Mouse (Mus musculus): ENCODE data around the gene Sgip1. TPM values are rescaled to one million over a fixed set of nuclear protein-coding genes. Genes with fewer than 3 reads are reported as not detected.

The Sgip1 gene
- total and polyA plus RNA-seq, 3 experiments: 0.33 TPM; not detected in 2

GRCm38 (mm10) chr4:102964174-102964573, 223.1 kb downstream of the Sgip1 start:
- peaks cover 27% of the 10 kb centered on the region for H3K9me3 ChIP-seq (replicated peaks)
- H3K4me1 ChIP-seq (ENCODE audit: insufficient read depth, low read depth, low read length): no peaks in the 10 kb centered on the region
- no peak overlapping the region for H3K4me3 ChIP-seq (ENCODE audit: low read depth, low read length)
- TF ChIP-seq POLR2AphosphoS5 (IDR thresholded peaks at IDR 0.05; ENCODE audit: insufficient replicate concordance, low read depth, low read length): no peak
- TF ChIP-seq CTCF (IDR thresholded peaks at IDR 0.05; ENCODE audit: low read depth, low read length): no peak
- TF ChIP-seq GATA1 (IDR thresholded peaks at IDR 0.05; ENCODE audit: borderline replicate concordance, low read length): no peak
- ATAC-seq (ENCODE audit: extremely low read depth, insufficient number of reproducible peaks, low FRiP score, poor library complexity, severe bottlenecking) (no peak), DNase-seq (ENCODE audit: low spot score) (no peak)
- H3K36me3 ChIP-seq (replicated peaks): no peaks in the 10 kb centered on the region
- no peaks in the 10 kb centered on the region for H3K27me3 ChIP-seq (ENCODE audit: insufficient read depth, low read length)

- Histone ChIP-seq H3K36me3 (replicated peaks) (no peaks in the 10 kb centered on the region), H3K27me3 (ENCODE audit: insufficient read depth, low read length) (no peaks in the 10 kb centered on the region), H3K9me3 (replicated peaks) (peaks cover 25% of the 10 kb centered on the region), H3K4me1 (ENCODE audit: insufficient read depth, low read depth, low read length) (no peaks in the 10 kb centered on the region), H3K4me3 (ENCODE audit: low read depth, low read length) (no peak overlapping the region)
- DNase-seq (ENCODE audit: low spot score) (no peak), ATAC-seq (ENCODE audit: extremely low read depth, insufficient number of reproducible peaks, low FRiP score, poor library complexity, severe bottlenecking) (no peak)
- TF ChIP-seq POLR2AphosphoS5 (IDR thresholded peaks at IDR 0.05; ENCODE audit: insufficient replicate concordance, low read depth, low read length) (no peak), TAL1 (conservative IDR thresholded peaks at IDR 0.05; ENCODE audit: low read depth, low read length) (no peak)
These were observed 226.7 kb downstream of the Sgip1 start for GRCm38 (mm10) chr4:102967811-102968210.

GRCm38 (mm10) chr4:102969599-102969998, 228.5 kb downstream of the Sgip1 start:
- Histone ChIP-seq H3K4me3 (ENCODE audit: low read depth, low read length) (no peak overlapping the region), H3K36me3 (replicated peaks) (no peaks in the 10 kb centered on the region), H3K4me1 (ENCODE audit: insufficient read depth, low read depth, low read length) (no peaks in the 10 kb centered on the region), H3K27me3 (ENCODE audit: insufficient read depth, low read length) (no peaks in the 10 kb centered on the region), H3K9me3 (replicated peaks) (peaks cover 20% of the 10 kb centered on the region)
- no peak for TF ChIP-seq POLR2AphosphoS5 (IDR thresholded peaks at IDR 0.05; ENCODE audit: insufficient replicate concordance, low read depth, low read length)
- no peak for TF ChIP-seq CTCF (IDR thresholded peaks at IDR 0.05; ENCODE audit: low read depth, low read length)
- TF ChIP-seq GATA1 (IDR thresholded peaks at IDR 0.05; ENCODE audit: borderline replicate concordance, low read length): no peak
- ATAC-seq (ENCODE audit: extremely low read depth, insufficient number of reproducible peaks, low FRiP score, poor library complexity, severe bottlenecking) (no peak), DNase-seq (ENCODE audit: low spot score) (no peak)

- Histone ChIP-seq H3K9me3 (replicated peaks) (peaks cover 12% of the 10 kb centered on the region), H3K4me1 (ENCODE audit: insufficient read depth, low read depth, low read length) (no peaks in the 10 kb centered on the region), H3K4me3 (ENCODE audit: low read depth, low read length) (no peak overlapping the region), H3K27me3 (ENCODE audit: insufficient read depth, low read length) (no peaks in the 10 kb centered on the region), H3K36me3 (replicated peaks) (no peaks in the 10 kb centered on the region)
- ATAC-seq (ENCODE audit: extremely low read depth, insufficient number of reproducible peaks, low FRiP score, poor library complexity, severe bottlenecking) (no peak), DNase-seq (ENCODE audit: low spot score) (no peak)
- TF ChIP-seq GATA1 (IDR thresholded peaks at IDR 0.05; ENCODE audit: borderline replicate concordance, low read length): no peak
- TF ChIP-seq POLR2AphosphoS5 (IDR thresholded peaks at IDR 0.05; ENCODE audit: insufficient replicate concordance, low read depth, low read length): no peak
- TF ChIP-seq TAL1 (conservative IDR thresholded peaks at IDR 0.05; ENCODE audit: low read depth, low read length): no peak
- TF ChIP-seq CTCF (IDR thresholded peaks at IDR 0.05; ENCODE audit: low read depth, low read length): no peak
- no peak for TF ChIP-seq GATA2 (IDR thresholded peaks at IDR 0.05; ENCODE audit: borderline replicate concordance, low read depth, low read length)
These were observed 230.1 kb downstream of the Sgip1 start for GRCm38 (mm10) chr4:102971159-102971558.

- ATAC-seq (ENCODE audit: extremely low read depth, insufficient number of reproducible peaks, low FRiP score, poor library complexity, severe bottlenecking): no peak
- Histone ChIP-seq H3K36me3 (replicated peaks) (no peaks in the 10 kb centered on the region), H3K9me3 (replicated peaks) (peaks cover 9% of the 10 kb centered on the region), H3K4me1 (ENCODE audit: insufficient read depth, low read depth, low read length) (no peaks in the 10 kb centered on the region), H3K27me3 (ENCODE audit: insufficient read depth, low read length) (no peaks in the 10 kb centered on the region), H3K4me3 (ENCODE audit: low read depth, low read length) (no peak overlapping the region)
- TF ChIP-seq TAL1 (conservative IDR thresholded peaks at IDR 0.05; ENCODE audit: low read depth, low read length) (no peak), CTCF (IDR thresholded peaks at IDR 0.05; ENCODE audit: low read depth, low read length) (no peak), GATA2 (IDR thresholded peaks at IDR 0.05; ENCODE audit: borderline replicate concordance, low read depth, low read length) (no peak), GATA1 (IDR thresholded peaks at IDR 0.05; ENCODE audit: borderline replicate concordance, low read length) (no peak), POLR2AphosphoS5 (IDR thresholded peaks at IDR 0.05; ENCODE audit: insufficient replicate concordance, low read depth, low read length) (no peak)
- no peak for DNase-seq (ENCODE audit: low spot score)
These were observed 231.0 kb downstream of the Sgip1 start for GRCm38 (mm10) chr4:102972071-102972470.

GRCm38 (mm10) chr4:102974172-102974571, 233.1 kb downstream of the Sgip1 start:
- H3K4me3 ChIP-seq (ENCODE audit: low read depth, low read length): no peak overlapping the region
- H3K9me3 ChIP-seq (replicated peaks): no peaks in the 10 kb centered on the region; the same call in 1 of the 2 replicates
- DNase-seq (ENCODE audit: low spot score): no peak
- no peak for TF ChIP-seq GATA1 (IDR thresholded peaks at IDR 0.05; ENCODE audit: borderline replicate concordance, low read length)
- no peak for TF ChIP-seq POLR2AphosphoS5 (IDR thresholded peaks at IDR 0.05; ENCODE audit: insufficient replicate concordance, low read depth, low read length)
- no peak for TF ChIP-seq TAL1 (conservative IDR thresholded peaks at IDR 0.05; ENCODE audit: low read depth, low read length)
- no peak for TF ChIP-seq CTCF (IDR thresholded peaks at IDR 0.05; ENCODE audit: low read depth, low read length)
- TF ChIP-seq GATA2 (IDR thresholded peaks at IDR 0.05; ENCODE audit: borderline replicate concordance, low read depth, low read length): no peak
- no peaks in the 10 kb centered on the region for H3K36me3 ChIP-seq (replicated peaks)
- ATAC-seq (ENCODE audit: extremely low read depth, insufficient number of reproducible peaks, low FRiP score, poor library complexity, severe bottlenecking): no peak
- H3K4me1 ChIP-seq (ENCODE audit: insufficient read depth, low read depth, low read length): no peaks in the 10 kb centered on the region
- H3K27me3 ChIP-seq (ENCODE audit: insufficient read depth, low read length): no peaks in the 10 kb centered on the region
